Mouse (Mus musculus): ENCODE measurements at regions not wholly inside any gene's neighbourhood (a gene's known extent, or its start where the extent isn't known, plus 50 kb on each side); places are given as distances from the start of the nearest gene placed in this dataset.
"Not testable (repeated sequence)": the region's sequence is repeated elsewhere in the genome, so short reads cannot be mapped to it uniquely, and the experiment has no call there.

DNA sequence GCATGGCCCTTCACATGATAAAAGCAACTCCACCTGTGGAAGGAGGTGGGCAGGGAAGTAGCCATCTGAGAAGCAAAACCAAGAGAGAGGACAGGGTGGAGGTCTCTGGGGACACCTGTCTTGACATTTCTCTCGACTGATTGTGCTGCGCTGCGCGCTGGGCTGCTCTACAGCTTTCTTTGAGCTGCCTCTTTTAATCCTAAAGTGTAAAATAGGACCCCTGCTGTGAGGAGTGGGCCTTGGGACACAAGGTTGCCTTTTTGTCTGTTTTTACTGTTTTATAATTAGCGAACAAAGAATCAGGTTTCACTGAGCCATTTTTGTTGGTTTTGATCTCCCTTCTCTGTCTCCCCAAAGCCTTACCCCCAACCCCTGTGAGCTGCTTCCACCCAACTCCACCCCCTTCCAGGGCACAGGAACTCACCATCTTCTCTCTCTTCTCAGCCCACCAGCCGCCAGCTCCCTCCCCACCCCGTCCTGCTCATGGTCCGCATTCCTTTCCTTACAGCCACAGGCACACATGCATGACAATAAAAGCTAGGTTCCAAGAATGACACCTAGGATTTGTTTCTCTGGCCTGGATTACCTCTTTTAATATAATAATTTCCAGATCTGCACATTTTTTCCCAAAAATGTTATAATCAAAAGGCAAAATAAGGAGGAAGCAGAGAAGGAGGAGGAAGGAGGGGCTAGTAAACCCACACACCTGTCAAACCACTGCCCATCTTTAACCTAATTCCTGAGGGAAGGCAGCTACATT, 57.3 kb downstream of the Cbln4 start:
- ATAC-seq (replicated peaks in 1 of 2; ENCODE audit: insufficient read depth in 1 of 2, low FRiP score in 2 of 2, low TSS enrichment in 1 of 2, low read depth in 1 of 2, poor library complexity in 2 of 2, severe bottlenecking in 2 of 2) = no peak

DNA sequence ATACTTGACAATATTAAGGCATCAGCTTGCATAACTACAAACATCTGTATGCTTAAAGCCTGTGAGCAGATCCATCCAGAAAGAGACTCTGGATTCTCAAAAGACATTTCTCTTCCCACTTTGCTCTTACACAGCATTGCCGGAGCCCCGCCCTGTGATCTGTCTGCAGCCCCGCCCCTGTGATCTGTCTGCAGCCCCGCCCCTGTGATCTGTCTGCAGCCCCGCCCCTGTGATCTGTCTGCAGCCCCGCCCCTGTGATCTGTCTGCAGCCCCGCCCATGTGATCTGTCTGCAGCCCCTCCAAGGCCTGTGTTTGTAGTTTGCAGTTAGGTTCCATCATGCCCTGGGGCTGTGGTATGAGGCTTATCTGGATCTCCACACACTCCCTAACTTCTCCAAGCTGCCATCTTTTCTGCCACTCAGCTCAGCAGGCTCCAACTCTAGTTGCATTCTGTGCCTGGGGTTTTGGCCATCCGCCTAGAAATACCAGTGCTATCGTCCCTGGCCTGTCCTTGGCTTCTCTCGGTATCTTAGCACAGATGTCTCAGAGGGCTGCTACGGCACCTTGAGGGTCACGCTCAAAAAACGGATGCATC, 73.9 kb downstream of the Cbln4 start:
- no peak for ATAC-seq (replicated peaks in 1 of 2; ENCODE audit: insufficient read depth in 1 of 2, low FRiP score in 2 of 2, low TSS enrichment in 1 of 2, low read depth in 1 of 2, poor library complexity in 2 of 2, severe bottlenecking in 2 of 2)

DNA sequence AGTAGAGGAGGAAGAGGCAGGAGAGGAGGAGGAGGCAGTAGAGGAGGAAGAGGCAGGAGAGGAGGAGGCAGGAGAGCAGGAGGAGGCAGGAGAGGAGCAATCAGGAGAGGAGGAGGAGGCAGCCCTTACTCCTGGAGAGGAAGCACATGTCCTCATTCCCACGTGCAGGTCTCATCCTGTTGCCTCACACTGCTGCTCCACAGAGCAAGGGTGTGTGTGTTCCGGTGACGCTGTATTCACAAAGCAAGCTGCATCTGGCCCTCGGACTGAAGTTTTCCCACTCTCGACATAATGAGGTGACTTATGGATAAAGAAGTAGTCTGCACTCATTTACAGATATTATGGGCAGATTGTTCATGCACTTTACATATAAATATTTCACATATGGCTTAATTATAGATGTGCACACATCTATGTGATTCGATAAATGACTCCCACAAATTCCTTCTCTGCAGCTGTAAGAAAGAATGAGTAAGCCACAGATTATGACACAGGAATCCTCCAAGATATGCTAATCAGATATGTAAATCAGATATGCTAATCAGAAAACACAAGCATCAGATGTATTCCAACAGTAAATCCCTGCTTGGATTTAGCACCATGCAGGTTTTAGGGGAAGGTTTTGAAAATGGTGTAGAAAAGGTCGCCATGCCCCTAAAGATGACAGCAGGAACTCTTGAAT, 96.6 kb downstream of the Cbln4 start:
- ATAC-seq (replicated peaks in 1 of 2; ENCODE audit: insufficient read depth in 1 of 2, low FRiP score in 2 of 2, low TSS enrichment in 1 of 2, low read depth in 1 of 2, poor library complexity in 2 of 2, severe bottlenecking in 2 of 2) = no peak

DNA sequence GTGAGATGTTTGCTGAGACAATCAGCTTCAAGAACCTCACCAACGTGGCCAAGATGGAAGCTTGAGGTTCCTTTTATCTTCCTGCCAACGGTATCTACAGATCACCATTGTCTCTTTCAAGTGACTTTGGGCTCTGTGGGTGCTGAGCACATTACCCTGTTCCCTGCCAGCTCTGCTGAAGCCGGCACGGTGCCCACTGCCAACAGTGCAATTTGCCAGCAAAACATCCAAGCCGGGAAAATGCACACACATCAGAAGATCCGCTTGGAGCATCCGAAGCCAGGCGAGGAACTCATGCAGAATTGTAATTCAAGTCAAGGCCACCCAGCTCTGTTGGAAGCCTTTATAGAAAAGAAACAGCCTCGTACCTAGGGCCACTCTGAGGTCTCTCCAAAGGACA, 100.6 kb downstream of the Cbln4 start:
- no peak for ATAC-seq (replicated peaks in 1 of 2; ENCODE audit: insufficient read depth in 1 of 2, low FRiP score in 2 of 2, low TSS enrichment in 1 of 2, low read depth in 1 of 2, poor library complexity in 2 of 2, severe bottlenecking in 2 of 2)

DNA sequence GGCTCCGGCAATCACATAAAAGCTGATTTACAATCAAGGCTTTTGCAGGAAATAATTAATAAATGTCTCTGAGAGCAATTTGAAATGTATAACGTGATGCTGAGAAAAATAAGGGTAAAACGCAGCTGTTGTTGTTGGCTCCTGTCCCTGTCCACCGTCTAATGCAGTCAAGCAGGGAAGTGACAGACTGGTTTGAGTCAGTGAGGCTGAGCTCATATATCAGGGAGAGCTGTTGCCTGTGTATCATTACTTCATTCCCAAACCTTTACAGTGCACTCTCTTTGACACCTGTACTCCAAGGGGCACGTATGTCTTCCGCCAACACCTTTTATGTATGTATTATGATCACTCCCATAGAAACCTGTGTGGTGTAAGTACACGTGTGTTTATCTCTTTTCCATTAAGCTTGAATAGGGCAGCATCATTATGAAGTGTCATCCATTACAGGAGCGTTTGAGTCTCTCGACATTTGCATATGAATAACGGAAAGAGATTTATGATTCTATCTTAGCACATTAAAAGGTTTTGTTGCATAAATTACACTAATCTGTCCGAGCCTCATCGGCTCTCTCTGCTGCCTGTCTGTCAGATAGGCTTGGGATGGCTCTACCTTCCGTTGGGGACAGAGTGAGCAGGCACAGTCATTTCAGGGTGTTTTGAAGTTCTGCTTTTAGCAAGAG, 107.5 kb downstream of the Cbln4 start:
- ATAC-seq (replicated peaks in 1 of 2; ENCODE audit: insufficient read depth in 1 of 2, low FRiP score in 2 of 2, low TSS enrichment in 1 of 2, low read depth in 1 of 2, poor library complexity in 2 of 2, severe bottlenecking in 2 of 2) = no peak

DNA sequence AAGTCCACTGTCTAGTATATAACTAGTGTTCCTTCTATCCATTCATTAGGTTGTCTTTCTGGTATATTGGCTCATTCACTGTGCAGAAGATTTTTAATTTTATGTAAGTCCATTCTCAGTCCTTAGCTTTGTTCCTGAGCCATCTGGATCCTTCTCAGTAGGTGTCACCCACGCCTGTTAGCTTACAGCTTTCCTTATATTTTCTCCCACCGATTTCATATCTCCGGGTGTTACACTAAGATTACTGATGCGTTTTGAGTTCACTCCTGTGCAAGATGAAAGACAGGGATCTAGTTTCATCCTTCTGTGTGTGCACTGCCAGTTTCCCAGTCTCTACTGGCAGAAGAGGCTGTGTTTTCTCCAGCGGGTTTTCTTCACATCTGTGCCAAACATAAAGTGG, 122.3 kb downstream of the Cbln4 start:
- ATAC-seq (replicated peaks in 1 of 2; ENCODE audit: insufficient read depth in 1 of 2, low FRiP score in 2 of 2, low TSS enrichment in 1 of 2, low read depth in 1 of 2, poor library complexity in 2 of 2, severe bottlenecking in 2 of 2) = no peak

DNA sequence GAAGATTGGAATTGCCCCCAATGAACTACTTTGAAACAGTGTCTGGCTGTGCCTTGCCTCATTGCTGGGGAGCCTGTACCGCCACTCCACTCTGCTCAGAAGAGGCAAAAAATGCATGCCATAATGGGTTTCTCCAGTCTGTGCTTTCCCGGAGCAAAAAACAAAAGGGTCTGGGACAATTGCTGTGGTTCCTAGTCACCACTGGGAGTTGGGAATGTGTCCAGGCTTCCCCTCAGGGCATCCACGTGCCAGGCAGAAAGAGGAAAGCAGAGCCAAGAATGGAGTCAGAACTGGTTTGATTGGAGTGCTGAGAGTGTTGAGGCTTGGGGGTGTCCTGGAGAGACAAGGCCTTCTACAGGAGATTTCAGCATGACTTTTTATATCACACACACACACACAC, 156.0 kb downstream of the Cbln4 start:
- ATAC-seq (replicated peaks in 1 of 2; ENCODE audit: insufficient read depth in 1 of 2, low FRiP score in 2 of 2, low TSS enrichment in 1 of 2, low read depth in 1 of 2, poor library complexity in 2 of 2, severe bottlenecking in 2 of 2) = no peak

DNA sequence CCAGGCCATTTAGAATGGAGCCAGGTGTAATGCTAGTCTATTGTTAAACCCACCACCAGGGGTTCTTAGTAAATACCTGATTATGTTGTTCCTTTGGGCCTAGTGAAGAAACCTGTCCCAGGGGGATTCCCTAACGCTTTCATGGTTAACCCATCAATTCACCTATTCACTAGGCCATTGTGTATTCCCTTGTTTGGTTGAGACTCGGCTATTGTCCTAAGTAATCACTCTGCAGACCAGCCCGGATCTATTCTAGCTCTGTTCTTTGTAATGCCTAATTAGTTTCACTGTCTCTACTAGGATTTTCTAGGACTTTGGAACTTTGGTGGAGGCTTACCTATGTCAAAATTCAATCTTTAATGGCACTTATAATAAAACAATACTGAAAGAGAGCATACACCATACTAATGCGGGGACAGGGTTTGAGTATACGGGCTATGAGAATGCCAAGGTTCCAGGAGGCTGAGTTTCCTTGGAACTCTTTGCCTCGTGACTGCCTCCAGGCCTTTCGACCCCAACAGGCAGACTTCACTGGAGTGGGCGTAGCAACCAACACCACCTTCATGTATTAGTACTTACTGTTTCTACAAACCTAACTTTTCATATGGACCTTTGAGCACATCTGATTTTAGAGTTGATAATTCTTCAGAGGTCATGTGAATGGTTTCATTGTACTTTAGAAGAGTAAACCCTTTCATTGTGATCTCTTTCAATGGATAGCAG, 163.9 kb downstream of the Cbln4 start:
- not testable (repeated sequence) for ATAC-seq (replicated peaks in 1 of 2; ENCODE audit: insufficient read depth in 1 of 2, low FRiP score in 2 of 2, low TSS enrichment in 1 of 2, low read depth in 1 of 2, poor library complexity in 2 of 2, severe bottlenecking in 2 of 2)

DNA sequence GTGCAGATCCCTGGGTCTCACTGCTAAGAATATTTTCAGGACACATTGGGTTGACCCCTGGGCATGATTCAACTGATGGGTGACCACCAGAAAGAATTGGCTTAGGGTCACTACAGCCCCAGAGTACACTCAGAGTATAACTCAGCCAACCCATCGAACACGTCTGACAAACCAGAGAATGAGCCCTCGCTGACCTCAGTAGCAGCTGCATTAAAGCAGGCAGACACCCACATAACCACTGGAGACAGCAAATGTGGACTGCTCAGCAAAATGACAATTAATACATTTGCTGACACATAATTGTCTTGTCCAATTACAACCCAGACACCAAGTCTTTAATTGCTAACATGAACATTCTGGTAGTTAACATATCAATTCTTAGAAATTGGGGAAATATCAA, 175.7 kb downstream of the Cbln4 start:
- ATAC-seq (replicated peaks in 1 of 2; ENCODE audit: insufficient read depth in 1 of 2, low FRiP score in 2 of 2, low TSS enrichment in 1 of 2, low read depth in 1 of 2, poor library complexity in 2 of 2, severe bottlenecking in 2 of 2) = no peak

DNA sequence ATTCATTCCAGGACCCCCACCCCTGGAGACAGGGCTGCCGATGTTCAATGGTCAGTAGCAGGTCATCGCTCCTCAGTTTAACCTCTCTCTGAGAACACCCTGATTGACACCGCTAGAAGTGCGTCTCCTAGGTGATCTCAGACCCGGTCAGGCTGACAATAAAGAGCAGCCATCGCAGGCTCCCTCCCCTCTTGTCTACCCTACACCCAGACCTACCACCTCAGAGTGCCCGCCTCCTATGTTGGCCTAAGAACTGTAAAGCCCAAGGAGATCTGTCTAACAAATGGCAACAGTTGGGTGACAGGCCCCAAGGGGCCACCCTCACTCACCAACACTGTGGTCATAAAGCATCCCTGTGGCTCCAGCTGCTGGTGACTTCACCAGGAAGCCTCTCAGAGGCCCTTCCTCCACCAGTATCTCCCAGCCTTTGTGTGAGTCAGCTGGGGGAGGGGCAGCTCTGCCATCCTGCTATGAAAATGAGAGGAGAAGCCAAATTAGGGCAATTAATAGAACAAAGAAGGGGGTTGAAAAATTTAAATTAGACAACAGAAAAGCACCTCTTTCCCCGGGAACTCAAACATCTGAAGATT, 178.8 kb downstream of the Cbln4 start:
- peak in 1 of 2 experiments; percentile 32; a peak in 1 of 4 replicates for ATAC-seq (replicated peaks in 1 of 2; ENCODE audit: insufficient read depth in 1 of 2, low FRiP score in 2 of 2, low TSS enrichment in 1 of 2, low read depth in 1 of 2, poor library complexity in 2 of 2, severe bottlenecking in 2 of 2)

DNA sequence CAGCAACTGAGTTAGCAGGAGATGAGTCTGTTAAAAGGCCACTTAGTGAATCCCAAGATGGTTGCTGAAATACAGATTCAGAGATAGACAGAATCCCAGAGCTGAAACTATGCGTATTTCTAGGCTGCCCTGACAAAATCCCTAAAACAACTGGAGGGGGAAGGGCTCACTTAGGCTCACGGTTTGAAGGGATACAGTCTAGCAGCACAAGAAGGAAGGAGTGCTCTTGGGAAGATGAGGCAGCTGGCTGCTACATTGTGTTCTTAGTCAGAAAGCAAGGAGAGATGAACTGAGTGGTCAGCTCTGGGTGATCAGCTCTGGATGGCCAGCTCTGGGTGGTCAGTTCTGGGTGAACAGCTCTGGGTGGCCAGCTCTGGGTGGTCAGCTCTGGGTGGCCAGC, 180.6 kb downstream of the Cbln4 start:
- no peak for ATAC-seq (replicated peaks in 1 of 2; ENCODE audit: insufficient read depth in 1 of 2, low FRiP score in 2 of 2, low TSS enrichment in 1 of 2, low read depth in 1 of 2, poor library complexity in 2 of 2, severe bottlenecking in 2 of 2)

DNA sequence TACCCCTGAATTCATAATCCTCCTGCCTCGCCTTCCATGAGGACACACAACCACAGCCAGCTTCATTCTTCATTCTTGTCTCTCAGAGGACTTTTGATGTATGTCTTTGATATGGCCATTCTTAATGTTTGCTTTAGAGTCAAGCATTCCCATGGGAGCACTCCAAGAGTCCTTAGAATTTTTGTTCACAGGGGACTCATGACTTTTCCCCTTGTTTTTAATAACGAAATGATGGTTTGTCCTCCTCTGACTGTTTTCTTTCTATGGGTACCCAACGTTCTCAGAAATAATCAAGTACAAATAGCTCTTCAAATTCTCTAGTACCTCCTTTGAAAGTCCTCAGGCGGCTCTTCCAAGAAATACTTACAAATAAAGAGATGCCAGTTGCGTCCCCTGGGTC, 184.4 kb downstream of the Cbln4 start:
- ATAC-seq (replicated peaks in 1 of 2; ENCODE audit: insufficient read depth in 1 of 2, low FRiP score in 2 of 2, low TSS enrichment in 1 of 2, low read depth in 1 of 2, poor library complexity in 2 of 2, severe bottlenecking in 2 of 2) = no peak

DNA sequence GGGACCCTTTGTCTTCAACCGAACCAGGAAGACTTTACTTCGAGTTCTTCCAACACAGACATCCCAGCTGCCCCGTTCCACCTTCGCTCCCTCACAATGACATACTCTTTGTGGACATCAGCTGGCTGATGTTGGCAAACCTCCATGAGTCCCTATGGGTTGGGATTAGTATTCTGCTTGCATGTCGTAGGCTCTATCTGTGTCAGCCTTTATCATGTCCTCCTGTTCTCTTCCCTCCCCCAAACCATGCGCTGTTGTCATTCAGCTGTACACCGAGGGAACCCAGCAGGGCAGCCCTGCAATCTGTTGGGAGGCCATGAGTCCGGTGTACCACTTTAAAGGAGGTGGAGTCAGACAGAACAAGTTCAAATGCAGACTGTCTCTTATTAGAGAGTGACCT, 186.8 kb downstream of the Cbln4 start:
- no peak for ATAC-seq (replicated peaks in 1 of 2; ENCODE audit: insufficient read depth in 1 of 2, low FRiP score in 2 of 2, low TSS enrichment in 1 of 2, low read depth in 1 of 2, poor library complexity in 2 of 2, severe bottlenecking in 2 of 2)

DNA sequence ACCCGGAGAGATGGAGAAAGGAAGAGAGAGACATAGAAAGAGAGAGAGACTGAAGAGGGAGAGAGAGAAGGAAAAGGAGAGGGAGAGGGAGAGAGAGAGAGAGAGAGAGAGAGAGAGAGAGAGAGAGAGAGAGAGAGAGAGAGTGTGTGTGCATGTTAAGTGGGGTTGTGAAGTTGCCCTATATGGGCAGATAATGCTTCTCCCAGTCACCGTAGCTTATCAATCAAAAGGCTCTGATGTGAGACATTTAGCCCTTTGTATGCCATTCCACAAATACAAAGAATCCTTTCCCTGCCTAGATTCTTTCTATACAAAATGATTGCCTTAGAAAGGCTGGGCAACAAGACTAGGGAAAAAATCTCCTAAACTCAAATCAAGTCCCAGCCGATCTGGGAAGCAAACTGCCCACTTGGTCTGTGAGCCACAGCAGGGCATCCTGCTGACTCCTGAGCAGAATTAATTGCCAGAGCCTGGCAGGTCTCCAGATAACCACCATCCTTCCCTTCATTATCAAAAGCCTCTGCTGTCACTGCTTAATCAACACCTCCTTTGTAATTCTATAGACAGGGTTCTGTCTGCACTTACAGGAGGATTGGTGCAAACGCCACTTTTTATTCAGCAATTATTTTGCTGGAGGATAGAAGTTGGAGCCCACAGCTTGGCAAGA, 196.3 kb downstream of the Cbln4 start:
- ATAC-seq (replicated peaks in 1 of 2; ENCODE audit: insufficient read depth in 1 of 2, low FRiP score in 2 of 2, low TSS enrichment in 1 of 2, low read depth in 1 of 2, poor library complexity in 2 of 2, severe bottlenecking in 2 of 2) = no peak

DNA sequence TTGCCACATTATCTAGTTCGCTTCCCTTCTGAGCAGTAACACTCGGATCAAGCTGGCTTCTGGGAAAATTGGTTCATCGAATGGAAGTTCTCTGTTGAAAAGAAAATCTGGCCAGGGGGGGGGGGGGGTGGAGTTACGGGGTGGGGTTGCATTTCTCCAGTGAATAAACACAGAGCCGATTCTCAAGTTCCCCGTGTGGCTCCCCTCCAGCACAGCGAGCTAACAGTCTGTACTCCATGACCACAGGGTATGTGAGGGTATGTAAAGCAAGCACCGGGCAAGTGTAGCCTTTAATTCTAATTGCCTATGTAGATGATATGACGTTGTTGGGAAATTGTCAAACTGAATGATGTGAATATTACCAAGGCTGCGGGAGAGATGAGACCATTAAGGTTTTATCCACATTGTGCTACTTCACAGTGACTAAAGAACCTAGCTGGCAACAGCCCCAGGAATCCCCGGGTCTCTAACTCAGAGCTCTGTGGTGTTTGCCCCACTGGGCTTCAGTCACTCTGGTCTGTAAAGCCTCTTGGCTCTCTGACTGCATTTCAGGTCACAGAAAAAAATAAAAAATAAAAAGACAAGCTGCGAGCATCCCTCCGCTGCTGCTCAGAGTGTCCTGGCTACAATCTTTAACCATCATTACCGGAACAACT, 203.1 kb downstream of the Cbln4 start:
- no peak for ATAC-seq (replicated peaks in 1 of 2; ENCODE audit: insufficient read depth in 1 of 2, low FRiP score in 2 of 2, low TSS enrichment in 1 of 2, low read depth in 1 of 2, poor library complexity in 2 of 2, severe bottlenecking in 2 of 2)

DNA sequence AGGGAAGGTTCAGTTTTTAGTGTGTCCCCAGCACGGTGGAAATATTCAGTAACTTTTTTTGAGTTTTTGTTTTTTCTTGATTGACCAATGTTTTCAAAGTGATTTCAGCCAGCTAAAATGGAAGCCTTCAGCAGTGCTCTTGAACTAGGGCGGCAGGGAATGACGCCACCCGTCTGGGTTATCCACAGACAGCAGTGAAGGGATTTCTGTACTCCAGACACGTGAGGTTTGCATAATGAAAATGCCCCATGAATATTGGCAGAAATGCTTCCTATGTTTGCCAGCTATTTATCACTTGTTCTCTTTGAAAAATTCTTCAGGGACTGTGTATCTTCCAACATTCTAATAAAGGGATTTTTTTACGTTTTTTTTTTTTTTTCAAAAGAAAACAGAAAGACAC, 221.1 kb downstream of the Cbln4 start:
- no peak for ATAC-seq (replicated peaks in 1 of 2; ENCODE audit: insufficient read depth in 1 of 2, low FRiP score in 2 of 2, low TSS enrichment in 1 of 2, low read depth in 1 of 2, poor library complexity in 2 of 2, severe bottlenecking in 2 of 2)
